Mouse (Mus musculus) layer of hippocampus, postnatal 25 days (tissue): ENCODE data around the gene Lypla2. TPM values are rescaled to one million over a fixed set of nuclear protein-coding genes. Genes with fewer than 3 reads are reported as not detected.
"Not testable (repeated sequence)": the region's sequence is repeated elsewhere in the genome, so short reads cannot be mapped to it uniquely, and the experiment has no call there.

Experiments used
- DNase-seq, 2 experiments: peaks; one replicate each; pipeline ENCODE4 v3.0.0; 2022; ENCODE audit warnings: mixed read lengths in 2 of 2, low spot score in 1 of 2; ENCODE audit errors: extremely low spot score in 1 of 2
- total RNA-seq, 2 experiments: library from RNA; stranded (reverse); gene quantifications; 2 replicates each; pipeline ENCODE4 v1.2.3; 2021

The Lypla2 gene
- total RNA-seq, 2 experiments from 2014 or later, result 94.7 to 110 TPM

DNA sequence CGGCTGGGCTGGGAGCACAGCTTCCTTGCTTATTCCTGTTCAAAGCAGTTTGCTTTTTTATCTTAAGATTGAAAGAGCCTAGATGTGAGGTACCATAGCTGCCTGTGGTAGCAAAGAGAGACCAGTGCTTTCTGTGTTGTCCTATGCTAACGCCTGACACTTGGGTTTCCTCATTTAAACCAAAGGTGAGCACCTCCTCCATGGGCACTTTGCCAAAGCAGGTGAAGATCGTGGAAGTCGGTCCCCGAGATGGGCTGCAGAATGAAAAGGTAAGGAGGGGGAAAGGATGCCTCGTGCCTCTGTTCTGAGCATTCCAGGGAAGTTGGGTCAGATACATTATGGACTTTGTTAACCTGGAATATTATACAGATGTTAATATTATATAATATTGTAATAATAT is 22.1 kb downstream of the Lypla2 start:
- DNase-seq, result no peak

DNA sequence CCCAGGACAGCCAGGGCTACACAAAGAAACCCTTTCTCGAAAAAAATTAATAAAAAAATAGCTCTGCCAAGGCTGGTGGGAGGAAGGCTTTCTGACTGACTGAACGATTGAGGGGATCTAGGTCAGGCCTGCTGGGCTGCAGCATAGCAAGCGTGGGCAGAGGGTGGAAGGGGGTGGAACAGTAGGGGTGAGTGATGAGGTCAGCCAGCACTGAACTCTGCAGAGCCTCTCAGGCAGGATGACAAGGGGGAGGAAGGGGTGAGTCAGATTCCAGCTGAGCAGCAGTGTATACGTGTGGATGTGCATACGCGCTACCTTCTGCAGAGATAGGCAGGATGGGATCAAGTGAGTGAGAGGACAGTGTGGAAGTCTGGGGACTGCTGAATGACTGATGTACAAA is 22.5 kb downstream of the Lypla2 start:
- no peak for DNase-seq

DNA sequence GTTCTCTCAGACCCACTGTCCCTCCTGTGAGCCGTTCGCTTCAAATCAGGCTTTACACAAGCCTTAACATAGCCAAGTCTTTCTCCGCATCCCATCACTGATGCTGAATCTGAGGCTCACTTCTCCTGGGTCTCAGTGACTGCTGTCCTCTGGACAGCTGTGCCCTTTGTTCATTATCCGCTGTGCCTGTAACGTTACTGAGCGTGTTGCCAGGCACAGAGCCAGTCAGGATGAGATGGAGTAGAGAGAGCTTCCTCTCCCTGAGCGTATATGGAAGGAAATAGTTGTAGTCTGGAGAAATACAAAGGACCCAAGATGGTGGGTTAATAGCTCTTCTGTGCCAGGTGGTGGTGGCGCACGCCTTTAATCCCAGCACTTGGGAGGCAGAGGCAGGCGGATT is 23.0 kb downstream of the Lypla2 start:
- no peak for DNase-seq

DNA sequence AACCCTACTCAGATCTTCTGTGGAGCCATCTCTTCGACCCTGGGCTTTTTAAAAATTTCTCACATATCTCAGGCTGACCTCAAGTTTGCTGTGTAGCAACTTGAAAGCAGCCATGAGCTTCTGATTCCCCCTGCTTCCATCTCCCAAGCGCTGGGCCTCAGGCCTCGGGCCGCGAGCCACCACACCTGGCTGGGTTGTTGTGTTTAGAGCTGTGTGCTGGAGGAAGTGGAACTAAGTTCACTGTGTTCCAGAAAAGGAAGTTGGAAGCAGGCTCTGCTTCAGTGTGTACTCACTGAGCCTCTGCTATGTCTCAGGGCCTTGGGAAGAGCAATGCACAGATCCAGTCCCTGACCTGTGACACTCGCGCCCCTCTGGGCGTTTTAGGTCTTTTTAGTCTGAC is 24.3 kb downstream of the Lypla2 start:
- no peak for DNase-seq

DNA sequence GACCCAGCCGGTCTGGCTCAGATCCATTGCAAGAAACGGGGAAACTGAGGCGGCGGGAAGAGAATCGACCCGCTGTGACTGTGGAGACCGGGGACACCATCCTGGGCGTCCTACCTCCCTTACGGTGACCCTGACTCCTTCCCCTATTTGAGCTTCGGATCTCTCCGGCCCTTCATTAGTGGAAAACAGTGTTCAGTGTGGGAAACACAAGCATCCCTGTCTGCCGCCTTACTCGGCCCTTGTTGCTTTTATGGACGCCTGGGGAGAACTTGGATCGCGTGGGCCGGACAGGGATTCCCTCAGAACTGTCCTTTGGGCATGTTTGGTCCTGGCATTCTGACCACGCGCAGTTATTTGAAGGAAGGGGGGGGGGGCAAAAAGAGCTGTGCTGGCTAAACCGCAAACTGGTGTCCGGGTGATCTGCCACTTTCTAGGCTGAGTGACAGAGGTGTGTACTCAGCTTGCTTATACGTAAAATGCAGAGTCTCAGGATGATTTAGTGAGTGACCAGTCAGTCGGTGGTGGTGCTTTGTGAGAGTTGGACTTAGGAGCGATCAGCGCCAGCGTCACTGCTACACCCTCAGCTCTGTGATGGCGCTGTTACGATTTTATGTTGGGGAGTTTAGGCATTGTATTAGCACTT is 25.6 kb downstream of the Lypla2 start:
- DNase-seq, result peak in 1 of 2 experiments; percentile 20

DNA sequence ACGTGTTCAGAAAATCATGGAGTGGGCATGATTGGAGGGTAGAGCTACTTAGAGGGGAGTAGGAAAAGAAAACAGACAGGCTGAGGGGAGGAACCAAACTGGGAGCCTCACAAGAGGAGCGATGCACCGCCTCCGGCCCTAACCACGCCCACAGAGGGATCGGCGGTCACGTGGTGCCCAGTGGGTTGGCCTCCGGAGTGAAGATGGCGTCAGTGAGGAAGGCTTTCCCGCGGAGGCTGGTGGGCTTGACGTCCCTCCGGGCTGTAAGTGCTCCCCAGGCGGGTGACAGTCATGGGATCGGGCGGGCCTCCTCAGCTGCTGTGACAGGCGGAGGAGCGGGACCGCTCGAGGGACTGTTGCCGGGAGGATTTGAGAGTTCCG is 26.2 kb downstream of the Lypla2 start, which contains the start of gene Hmgcl:
Gene Hmgcl, plus strand, starts transcription at position 171 of the 381 bp plus-strand sequence.
- peak; percentile 88 to 89 for DNase-seq

DNA sequence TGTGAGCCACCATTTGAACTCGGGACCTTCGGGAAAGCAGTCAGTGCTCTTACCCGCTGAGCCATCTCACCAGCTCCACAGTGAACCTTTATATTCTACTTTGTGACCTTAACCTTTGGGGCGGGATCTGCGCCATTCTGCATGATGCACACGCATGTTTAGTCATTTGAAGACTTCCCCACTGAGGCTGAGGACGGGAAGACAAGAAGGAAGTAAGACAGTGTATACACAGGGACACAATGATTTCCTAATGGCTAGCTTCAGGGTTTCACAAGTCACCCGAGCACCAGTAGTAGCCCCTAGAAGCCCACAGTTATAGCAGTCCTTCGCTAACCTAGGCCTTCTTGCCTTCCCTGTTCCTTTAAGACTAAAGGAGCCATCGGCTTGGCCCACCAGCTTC is 26.7 kb downstream of the Lypla2 start:
- DNase-seq, result no peak

DNA sequence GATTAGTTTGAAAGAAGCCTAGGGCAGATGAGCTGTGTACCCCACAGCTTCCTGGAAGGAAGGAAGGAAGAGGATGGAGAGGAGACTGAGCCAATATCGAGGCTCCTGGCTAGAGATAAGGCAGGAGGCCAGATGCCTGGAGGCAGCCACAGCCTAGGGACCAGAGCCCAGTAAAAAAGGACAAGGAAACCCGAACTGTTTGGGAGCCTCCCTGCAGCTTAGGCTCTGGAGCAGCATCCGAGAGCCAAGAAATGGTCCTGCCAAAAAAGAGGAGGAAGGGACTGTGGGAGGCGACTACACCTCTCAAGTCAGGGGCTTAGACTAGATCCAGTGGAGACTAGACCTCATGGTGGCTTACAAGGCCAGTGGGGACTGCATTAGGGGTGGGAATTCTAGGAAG is 29.0 kb downstream of the Lypla2 start:
- no peak for DNase-seq

DNA sequence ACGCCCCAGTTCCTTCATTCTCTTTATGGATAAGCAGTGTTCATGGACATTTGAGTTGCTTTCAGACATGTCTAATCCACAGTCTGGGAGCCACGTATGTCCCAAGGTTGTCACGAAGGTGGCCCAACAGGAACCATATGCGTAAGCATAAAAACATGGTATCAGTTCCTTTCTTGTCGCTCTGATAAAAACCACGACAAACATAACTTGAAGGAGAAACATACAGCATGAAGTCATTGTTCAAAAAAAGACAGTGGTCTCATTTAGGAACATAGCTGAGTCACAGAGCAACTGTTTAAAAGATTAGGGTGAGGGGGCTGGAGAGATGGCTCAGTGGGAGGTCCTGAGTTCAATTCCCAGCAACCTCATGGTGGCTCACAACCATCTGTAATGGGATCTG is 30.2 kb downstream of the Lypla2 start:
- no peak for DNase-seq

DNA sequence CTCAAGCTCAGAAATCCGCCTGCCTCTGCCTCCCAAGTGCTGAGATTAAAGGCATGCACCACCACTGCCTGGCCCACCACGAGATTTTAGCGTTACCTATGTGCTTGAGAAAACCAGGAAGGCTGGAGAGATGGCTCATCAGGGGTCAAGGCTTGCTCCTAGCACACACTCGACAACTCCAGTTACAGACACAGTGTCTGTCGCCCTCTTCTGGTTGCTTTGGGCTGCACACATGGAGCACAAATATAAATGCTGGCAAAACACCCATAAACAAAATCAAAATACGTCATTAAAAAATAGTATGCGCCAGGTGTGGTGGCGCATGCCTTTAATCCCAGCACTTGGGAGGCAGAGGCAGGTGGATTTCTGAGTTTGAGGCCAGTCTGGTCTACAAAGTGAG is 31.4 kb downstream of the Lypla2 start:
- DNase-seq, result not testable (repeated sequence)

DNA sequence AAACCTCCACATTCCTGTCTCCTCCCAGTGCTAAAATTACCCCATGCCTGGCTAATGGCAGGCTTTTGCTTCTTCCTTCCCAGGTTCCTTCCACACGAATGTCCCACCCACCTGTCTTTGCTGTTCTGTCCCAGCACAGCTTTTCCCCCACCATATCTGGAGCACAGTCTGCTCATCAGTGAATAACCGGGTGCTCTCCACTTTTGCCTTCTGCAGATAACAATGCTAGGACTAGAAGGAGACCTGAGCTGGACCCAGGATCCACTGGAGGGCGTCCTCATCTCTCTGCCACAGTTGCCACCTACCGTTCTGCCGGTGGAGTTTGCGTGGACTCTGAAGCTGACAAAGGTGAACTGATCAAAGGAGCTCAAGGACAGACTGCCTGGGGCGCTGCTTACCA is 33.6 kb downstream of the Lypla2 start:
- DNase-seq, result no peak

DNA sequence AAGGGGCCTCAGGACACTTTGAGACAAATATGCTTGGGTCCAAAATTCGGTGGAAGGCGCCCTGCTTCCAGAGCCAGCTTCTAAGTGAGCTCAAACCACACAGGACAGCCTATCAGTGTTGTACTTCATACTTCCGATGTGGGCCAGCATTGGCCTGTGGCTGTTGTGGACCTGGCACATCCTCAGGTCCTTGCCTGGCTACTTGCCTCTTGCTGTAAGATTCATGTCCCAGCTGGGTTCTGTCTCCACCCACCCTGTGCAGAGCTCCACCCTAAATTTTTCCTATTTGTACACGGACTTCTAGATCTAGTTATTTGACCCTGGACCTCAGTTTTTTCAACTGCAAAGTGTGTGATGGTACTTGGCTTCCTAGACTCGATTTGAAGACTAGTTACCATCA is 36.9 kb downstream of the Lypla2 start:
- DNase-seq, result no peak

DNA sequence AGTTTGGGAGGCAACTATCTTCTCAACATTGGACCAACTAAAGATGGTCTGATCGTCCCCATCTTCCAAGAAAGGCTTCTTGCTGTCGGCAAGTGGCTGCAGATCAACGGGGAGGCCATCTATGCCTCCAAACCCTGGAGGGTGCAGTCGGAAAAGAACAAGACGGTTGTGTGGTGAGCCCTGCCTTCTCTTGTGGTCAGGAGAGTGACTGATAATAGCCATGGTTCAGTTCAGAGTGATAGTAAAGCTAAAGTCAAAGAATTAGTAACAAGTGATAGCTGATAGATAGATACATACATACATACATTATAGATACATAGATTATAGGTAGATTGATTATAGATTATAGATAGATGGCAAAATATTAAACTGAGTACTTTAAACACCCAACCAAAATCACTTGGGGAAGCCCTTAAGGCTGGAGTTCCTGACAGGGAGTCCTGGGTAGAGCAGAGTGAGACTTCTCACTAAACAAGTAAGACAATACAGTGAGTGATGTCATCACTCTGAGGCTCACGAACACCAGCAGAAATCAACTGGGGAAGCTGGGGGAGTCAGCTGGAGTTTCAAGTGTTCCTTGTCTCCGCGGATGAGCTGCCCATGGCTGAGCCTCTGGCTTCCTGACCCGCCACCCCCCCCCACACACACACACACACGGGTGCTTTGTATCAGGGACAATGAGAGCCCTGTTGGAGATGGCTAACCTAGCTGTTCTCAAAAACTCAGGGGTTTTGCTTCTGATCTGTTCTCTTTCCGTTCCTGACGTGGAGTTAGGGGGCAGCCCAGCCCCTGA is 37.5 kb downstream of the Lypla2 start:
- no peak for DNase-seq

DNA sequence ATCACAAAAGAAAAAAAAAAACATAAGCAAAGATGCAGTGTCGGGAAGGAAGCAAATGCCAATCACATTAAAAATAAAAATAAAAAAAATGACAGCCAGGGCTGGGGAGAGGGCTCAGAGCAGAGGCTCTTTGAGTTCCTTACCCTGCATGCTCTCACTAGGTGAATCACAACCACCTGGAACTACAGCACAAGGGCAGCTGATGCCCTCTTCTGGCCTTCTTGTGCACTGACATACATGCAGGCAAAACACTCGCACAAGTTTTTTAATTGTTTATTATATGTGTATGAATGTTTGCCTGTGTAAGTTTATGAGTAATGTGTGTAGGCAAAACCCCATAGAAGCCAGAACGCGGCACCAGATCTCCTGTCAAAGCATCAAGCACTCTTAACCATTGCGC is 40.6 kb downstream of the Lypla2 start:
- no peak for DNase-seq

DNA sequence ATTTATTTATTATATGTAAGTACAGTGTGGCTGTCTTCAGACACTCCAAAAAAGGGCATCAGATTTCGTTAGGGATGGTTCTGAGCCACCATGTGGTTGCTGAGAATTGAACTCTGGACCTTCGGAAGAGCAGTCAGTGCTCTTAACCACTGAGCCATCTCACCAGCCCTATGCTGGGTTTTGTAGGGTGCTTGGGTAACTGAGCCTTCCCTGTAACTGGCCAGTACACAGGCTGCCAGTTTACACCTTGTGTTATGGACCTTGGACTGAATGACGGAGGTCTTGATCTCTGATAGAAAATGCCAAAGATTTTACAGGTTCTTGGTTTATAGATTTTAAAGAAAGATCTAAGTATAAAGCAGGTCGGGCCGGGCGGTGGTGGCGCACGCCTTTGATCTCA is 42.2 kb downstream of the Lypla2 start:
- no peak for DNase-seq

DNA sequence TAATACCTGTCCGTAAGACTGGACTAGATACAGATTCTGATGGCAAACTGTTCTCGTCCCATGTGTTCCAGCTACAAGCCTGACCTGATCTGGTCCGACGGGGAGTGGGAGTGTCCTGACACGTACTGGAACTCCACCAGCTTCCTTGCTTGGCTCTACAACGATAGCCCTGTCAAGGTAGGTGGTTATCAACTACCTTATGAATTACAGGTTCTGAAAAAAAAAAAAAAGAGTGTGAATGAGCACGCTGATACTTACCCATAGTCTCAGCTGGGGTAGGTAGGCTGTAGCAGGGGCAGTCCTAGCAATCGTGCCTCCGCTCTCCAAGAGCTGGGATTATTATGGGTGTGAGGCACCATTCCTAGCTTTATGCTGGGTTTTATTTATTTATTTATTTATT is 42.6 kb downstream of the Lypla2 start:
- DNase-seq, result no peak

DNA sequence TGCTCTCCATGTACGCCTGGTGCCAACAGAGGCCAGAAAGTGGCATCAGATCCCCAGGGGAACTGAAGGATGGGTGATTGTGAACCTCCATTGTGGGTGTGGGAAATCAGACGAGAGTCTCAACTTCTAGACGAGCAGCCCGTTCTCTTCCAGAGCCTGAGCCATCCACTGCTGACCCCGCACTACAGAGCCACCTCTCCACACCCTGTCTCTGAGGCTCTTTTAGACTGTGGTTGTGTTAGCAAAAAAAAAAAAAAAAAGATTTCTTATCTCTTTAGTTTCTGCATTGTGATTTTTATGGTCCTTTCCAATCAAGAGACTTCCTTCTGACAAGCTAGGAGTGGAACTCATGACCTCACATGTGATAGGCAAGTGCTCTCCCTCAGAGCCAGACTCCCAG is 43.0 kb downstream of the Lypla2 start:
- DNase-seq, result no peak

DNA sequence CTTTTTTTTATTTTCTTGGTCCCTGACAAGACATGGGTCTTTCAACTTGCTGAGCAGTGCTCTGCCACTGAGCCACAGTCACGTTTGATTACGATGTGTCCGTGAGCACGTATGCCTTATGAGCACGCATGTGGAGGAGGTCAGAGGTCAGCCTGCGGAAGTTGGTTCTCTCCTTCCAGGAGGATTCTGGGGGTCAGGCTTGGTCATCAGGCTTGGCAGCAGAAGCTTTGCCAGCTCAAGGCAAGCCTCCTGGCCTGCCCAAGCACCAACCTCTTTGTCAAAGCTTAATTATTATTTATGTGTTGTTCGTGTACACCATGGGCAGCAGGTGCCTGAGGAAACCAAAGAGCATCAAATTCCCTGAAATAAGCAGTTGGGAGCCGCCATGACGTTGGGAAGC is 44.0 kb downstream of the Lypla2 start:
- DNase-seq, result no peak

DNA sequence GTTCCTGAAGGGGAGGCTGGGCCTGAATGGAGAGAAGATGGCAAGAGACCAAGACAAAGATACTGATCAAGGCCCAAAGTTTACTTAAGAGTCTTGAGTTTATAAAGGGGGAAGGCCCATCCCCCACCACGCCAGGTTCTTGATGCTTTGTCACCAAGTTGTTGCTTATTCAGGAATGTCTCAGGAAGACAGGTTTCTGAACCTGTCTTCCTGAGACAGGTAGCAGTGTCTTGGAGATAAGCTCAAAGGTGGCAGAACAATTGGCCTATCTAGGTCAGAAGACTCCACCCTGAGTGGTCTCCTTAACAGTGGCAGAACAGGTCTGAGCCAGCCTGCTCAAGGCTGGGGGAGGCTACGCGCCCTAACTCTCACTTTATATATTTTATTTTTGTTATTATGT is 45.6 kb downstream of the Lypla2 start:
- DNase-seq, result no peak

DNA sequence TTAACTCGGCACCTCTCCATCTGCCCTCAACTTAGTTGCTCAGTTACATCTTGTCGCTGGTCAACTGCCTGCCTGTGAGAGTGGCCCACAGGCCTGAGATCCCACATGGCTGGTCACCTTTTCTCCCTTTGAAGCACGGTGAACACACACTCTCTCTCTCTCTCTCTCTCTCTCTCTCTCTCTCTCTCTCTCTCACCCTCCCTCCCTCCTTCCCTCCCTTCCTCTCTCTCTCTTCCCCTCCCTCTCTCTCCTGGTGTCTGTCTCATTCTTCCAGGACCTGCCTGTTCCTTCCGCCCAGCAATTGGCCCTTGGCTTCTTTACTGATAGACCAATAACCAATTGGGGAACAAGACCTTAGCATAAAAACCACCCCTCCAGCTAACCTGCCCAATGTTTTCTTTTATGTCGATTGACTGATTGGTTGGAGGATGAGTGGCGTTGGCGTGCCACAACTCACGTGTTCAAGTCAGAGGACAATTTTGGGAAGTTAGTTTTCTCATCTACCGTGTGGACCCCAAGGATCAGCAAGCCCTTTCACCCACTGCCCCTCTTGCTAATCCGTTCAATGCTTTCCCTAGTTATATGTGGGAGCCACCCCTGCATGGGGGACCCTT is 46.1 kb downstream of the Lypla2 start:
- DNase-seq, result no peak

DNA sequence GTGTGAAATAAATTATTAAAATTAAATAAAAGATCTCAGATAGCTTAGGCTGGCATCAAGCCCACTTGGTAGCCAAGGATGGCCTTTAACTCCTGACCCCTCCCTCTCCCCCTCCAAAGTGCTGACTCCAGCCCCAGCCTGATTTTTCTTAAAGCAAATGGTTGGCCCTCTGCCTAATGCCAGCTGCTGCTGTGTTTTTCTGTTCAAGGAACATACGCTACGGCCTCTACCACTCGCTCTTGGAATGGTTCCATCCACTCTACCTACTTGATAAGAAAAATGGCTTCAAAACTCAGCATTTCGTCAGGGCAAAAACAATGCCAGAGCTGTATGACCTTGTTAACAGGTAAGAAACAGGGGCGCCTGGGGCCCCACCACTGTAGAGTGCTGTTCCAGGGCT is 47.1 kb downstream of the Lypla2 start:
- DNase-seq, result no peak

DNA sequence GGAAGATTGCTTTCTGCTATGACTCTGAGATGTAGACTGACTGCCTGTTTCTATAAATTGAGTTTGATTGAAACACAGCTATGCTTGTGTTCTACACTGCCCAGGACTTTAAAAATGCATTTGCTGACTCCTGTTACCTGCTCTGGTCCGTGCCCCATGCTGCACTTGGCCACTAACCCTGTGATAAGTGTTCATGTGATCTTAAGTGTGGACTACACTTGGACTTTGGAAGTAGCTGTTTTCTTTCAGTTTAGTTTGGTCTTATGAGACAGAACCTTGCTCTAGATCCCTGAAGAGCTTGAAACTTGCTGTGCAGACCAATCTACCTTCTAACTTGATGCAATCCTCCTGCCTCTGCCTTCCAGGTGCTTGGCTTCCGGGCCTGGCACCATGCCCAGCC is 48.0 kb downstream of the Lypla2 start:
- DNase-seq, result no peak
